Mouse (Mus musculus): ENCODE measurements around the gene Kdelr2. TPM values are rescaled to one million over a fixed set of nuclear protein-coding genes. Genes with fewer than 3 reads are reported as not detected.

Gene Kdelr2
- total RNA-seq, 4 experiments from 2014 or later, result 45.0 to 54.2 (median 49.3) TPM

DNA sequence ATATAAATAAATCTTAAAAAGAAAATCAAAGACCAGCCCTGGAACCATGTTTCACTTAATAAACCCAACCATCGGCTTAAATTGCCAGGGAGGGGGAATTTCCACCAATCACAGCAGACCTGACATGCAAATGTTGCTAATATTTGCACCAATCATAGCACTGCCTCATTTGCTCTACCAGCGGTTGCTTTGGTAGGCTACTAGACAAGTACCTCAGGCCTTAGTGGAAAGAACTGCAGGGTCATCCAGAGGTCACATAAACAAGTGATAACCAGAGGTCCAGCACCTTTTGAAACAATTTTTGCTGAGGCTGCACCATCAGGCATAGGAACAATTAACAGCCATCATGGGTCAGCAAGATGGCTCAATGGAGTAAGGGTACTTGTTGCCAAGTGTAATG lies 2.1 kb upstream of the Kdelr2 start:
- no peak for DNase-seq (ENCODE audit: low spot score)

DNA sequence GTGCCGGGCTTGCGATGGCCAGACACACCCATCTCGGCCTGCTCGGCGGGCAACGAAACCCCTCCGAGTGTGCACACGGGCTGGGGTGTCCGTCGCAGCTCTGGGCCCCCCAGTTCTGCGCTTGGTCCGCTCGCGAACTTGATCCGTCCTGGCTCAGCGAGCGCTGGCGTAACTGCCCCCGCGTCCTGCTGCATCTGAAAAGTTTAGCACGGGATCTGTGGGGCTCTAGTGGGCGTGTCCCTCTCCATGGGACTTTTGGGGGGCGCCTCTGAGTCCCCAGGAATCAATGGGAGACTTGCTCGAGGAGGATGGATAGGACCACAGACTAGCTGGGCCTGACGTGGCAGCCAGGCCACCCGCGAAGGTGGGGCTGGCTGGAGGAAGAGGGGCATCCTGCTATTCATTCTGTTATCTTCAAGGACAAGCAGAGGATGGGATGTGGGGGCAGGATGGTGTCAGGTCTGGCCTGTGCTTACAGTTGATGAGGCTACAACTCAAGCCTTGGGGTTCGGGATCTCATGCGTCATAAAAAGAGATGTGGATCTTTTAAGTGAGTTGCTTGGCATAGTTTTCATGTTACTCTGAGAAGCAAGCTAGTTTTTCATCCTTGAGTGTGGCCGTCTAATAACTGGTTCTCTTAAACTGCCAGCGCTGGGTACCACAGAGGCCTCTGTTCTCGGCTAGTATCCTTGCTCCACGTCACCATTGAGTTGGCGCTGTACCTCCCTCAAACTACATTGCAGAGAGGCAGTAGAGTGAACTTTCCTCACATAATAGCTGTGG lies 701 bp downstream of the Kdelr2 start:
- no peak for DNase-seq (ENCODE audit: low spot score)

DNA sequence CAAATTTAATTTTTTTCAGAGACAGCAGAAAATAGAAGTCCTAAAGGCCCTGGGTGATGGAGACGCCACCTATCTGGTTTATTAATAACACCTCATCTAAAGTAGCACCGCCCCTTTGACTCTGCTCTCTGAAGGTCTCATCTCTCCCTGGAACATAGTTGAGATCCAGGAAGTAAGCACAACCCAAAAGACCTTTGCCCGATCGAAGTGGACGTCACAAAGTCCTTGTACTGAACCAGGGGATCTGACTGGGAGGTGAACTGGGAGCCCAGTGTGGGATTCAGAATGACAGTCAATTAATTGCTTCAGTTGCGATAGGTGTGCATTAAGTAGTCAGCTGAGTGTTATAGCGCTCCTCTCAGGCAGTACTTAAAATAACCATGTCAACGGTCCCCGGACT lies 1.6 kb downstream of the Kdelr2 start:
- DNase-seq (ENCODE audit: low spot score), result no peak

DNA sequence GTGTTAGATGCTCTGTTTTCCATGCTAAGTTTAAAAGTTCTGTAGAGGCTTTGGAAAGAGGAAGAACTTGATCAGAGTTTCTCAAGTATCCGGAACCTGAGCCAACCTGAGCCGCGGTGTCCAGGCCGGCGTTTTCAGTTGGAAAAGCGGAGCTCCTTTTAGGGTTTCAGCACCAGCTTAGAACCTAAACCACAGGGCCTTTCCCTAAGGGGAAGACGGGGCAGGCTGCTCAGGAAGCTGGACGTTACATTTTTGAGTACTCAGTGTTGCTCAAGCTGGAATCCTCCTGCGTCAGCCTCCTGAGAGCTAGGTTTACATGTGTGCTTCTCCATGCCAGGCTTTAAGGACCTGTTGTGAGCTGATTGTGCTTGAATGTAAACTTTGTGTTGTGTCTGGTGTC lies 2.9 kb downstream of the Kdelr2 start:
- no peak for DNase-seq (ENCODE audit: low spot score)

DNA sequence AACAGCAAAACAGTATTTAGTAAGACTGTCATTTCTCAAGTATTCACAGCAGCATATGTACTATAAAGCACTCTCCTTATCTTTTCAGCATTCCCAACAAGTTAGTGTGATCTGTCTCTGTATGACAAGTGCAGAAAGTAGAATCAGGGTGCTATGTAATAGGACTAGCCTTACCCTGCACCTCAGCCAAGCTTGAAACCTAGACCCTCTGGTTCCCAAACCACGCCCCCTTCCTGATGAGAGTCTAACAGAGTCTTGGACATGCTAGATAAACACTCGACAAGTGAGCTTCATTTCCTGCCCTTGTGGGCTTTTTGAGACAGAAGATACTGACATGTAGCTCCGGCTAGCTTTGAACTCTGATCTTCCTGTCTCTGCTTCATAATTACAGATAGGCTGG lies 5.6 kb downstream of the Kdelr2 start:
- no peak for DNase-seq (ENCODE audit: low spot score)

DNA sequence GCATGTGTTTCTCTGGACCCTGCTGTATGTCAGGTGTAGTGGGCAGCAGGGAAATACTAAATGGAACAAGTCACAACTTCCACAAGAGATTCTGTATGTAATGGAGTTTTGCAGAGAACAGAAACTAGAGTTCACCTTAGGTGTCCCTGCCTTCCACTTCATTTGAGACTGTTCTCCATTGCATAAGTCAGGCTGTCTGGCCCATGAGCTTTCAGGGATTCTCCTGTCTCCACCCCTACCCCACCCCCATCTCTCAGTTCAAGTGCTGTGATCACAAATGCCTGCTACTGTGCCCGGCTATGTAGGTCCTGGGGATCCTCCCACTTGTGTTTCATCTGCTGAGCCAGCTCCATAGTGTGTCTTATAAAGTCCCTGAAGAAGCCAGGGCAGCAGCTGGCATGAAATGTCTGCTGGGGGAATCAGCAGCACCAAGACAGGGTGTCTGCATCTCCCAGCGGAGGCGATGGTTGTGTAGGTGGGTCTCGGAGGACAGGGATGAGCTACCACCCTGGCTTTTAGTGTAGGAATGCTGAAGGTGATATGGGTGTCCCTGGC lies 7.3 kb downstream of the Kdelr2 start:
- no peak for DNase-seq (ENCODE audit: low spot score)

DNA sequence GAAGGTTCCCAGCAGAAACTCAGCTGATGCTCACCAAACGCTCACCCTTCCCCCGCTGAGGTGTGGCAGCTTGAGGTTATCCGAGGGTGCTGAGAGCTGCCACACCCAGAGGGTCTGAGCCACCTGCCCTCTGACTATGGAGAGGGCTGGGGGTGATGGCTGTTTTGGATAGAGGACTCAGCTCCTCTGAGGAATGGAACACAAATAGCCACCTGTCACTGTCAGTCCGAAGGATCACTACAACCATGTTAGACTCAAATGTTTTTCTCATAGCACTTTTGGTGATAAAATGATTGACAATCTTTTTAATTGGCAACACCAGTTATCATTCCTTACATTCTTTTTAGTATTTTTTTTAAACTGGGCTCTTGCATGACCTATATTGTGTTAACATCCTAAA lies 17.8 kb downstream of the Kdelr2 start:
- DNase-seq (ENCODE audit: low spot score), result no peak

DNA sequence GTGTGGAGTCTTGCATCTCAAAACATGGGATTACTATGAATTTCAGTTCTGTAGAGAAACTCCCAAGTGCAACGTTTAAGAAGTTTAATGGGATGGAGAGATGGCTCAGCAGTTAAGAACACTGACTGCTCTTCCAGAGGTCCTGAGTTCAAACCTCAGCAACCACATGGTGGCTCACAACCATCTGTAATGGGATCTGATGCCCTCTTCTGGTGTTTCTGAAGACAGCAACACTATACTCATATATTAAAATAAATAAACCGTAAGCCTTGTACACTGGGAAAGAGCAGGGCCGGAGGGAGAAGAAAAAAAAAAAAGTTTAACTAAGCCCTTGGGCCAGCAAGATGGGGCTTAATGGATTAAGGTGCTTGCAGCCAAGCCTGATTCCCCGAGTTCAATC lies 19.4 kb downstream of the Kdelr2 start:
- no peak for DNase-seq (ENCODE audit: low spot score)

DNA sequence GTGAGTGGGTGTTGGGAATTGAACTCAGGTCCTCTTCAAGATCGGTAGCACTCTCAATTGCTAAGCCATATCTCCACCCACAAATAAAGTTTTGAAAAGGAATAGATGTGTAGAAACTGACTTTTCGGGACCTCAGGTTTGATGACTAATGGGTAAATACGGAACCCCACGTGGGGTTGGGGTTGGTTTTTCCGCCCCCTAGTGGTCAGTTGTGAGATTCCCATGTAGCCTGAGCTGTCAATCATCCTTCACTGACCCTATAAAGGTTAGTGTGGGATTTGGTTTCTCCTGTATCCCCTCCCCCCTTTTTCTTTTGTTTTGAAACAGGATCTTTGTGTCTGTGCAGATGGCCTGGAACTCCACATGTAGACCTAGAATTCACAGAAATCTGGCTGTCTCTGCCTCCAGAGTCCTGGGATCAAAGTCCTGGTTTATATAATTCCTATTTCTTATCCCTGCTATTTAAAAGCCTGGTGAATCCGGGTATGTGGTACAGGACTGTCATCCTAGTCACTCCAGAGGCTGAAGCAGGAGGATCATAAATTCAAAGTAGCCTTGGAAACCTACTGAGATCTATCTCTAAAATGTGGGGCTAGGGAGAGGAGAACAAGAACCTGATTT lies 20.4 kb downstream of the Kdelr2 start:
- DNase-seq (ENCODE audit: low spot score), result peak; percentile 45

DNA sequence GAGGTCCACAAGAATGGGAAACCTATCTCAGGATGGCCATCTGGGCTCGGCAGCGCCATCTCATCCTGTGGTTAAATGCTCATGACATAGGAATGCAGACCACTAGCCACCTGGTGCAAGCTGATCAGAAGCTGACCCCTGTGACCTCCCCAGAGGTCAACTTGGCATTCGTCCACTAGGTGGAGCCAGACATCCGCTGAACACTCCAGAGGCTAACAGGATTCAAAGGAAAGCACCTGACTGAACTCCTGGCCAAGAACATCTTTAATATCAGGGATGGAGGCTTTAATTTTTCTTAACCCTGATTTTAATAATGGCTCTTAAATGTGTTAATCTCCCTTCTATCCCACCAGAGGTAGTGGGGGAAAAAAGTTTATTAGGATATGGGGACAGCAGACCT lies 30.8 kb downstream of the Kdelr2 start:
- peak; percentile 65 for DNase-seq (ENCODE audit: low spot score)

DNA sequence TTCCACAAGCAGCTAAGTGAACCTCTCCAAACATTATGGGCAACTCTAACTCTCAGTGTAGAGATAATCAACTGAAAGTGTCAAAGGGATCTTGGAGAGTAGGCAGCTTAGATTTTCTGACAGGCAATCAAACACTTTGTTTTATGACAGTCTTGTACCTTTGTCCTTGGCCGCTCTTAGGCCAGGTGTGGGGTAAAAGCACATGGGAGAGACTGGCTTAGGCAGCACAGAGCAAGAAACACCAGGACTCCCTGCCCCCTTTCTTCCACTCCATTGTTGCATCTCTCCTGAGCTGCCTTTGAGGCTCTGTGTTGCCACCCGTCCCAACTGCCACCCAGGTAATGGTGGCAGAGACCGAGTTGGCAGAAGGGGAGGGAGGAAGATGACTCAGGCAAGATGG lies 37.7 kb downstream of the Kdelr2 start:
- no peak for DNase-seq (ENCODE audit: low spot score)

DNA sequence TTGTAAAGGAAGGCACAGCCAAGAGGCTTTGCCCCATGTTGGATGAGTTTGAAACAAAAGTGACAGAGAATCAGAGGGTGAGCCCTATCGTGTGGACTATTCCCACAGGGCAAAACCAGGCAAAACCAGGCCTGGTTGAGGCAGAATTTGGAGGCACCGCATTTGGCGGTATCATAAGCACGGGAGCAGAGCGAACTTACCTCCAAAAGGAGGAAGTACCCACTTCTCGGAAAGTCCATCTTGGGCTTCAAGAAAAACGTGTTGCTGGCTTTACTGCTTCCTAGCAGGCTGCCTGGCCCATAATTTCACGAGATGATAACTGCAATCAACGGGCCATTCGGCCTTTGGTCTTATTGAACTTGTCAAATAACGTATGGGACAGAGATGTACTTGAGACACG lies 38.1 kb downstream of the Kdelr2 start:
- no peak for DNase-seq (ENCODE audit: low spot score)

DNA sequence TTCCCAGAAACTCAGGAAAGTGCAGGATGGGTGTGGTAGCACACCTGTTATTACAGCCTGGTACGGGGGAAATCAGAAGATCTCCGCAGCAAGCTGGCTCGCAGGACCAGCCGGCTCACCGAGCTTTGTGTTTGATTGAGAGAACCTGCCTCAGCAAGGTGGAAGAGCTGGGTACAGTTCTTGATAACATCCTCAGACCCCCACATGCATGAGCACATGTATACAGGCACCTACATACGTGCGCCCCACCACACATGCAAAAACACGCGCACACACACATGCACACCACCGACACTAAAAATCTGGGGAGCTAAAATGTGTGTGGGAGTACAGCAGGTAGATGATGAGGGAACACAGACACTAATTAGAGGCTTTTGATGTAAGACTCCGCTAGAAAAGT lies 60.0 kb downstream of the Kdelr2 start:
- no peak for DNase-seq (ENCODE audit: low spot score)

DNA sequence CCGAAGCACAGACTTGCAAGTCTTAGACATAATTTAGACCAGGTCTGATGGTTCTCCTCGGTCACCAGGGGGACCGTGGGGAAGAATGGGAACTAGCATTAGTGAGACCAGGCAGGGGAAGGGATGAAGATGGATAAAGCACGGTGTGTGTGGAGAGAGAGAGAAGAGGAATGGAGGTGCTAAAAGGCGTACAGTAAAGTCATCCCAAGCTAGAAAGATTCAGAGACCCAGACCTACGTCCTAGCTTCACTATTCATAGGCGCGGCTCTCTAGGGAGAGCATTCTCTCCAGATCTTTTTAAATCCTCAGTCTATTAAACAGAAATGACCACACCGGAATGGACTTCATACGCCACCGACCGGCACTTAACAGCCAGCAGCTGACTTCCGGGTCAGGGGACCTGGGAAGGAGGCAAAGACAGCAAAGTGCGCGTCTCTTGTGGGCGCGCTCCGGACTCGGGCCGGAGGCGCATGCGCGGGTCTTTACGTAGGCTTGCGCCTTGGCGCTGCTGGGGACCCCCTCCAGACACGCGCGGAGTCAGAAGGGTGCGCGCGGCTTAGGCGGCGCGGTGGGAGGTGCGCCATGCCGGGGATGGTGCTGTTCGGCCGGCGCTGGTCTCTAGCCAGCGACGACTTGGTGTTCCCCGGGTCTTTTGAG lies 60.6 kb downstream of the Kdelr2 start, which contains the start of gene Daglb:
TSS of gene Daglb (plus strand) at position 485 of the 657 bp plus-strand sequence.
- peak; percentile 88 for DNase-seq (ENCODE audit: low spot score)

DNA sequence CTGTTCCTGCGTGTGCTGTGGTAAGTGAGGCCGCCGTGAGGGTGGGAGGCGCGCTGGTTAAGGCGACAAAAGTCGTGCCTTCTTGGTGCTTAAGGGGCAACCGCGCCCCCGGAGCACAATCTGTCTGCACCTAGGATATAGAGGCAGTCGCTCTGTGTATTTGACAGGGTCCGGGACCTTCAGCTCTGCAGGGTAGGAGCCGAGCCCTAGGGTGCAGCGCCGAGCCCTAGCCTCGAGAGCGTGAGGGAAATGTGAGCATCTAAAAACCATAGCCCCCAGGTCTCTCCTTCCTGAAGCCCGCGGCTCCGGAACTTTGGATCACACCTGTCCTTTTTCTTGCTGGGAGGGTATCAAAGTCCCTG lies 61.1 kb downstream of the Kdelr2 start:
- DNase-seq (ENCODE audit: low spot score), result no peak

DNA sequence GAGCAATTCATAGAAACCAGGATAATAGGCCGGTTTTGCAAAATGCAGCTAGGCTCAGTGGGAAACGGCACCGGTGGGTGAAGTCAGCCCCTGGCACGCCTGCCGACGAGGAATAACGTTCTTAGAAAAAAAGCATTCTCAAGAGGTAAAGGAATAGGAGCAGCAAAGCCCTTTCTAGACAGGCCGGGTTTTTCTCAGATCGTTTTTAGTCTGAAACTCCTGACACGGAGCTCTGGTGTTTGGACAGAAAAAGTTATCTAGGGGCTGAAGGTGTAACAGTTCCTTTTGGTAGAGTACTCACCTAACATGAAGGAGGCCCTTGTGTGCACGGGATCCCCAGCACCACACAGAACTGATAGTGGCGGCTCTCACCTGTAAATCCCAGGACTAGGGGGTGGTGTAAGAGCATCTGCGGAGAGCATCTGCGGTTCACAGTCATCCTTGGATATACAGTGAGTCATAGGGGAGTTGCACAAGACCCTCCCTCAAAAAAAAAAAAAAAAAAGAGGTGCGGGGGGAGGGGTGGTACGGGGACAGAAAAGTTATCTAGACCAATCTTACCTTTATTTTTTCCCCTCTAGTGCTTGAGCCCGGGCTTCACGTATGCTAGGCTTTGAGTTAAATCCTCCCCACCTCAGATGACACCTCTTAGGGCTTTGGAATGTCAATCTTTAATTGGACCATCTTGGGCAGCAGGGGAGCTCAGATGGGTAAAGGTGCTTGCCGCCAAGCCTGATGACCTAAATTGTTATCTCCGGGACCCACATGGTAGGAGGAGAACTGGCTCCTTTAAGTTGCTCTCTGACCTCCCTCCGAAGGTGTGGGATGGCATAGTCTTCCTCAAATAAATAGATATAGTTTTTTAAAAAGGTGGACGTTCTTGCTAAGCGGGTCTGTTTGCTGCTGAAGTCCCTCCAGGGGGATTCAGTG lies 61.8 kb downstream of the Kdelr2 start:
- DNase-seq (ENCODE audit: low spot score), result no peak

DNA sequence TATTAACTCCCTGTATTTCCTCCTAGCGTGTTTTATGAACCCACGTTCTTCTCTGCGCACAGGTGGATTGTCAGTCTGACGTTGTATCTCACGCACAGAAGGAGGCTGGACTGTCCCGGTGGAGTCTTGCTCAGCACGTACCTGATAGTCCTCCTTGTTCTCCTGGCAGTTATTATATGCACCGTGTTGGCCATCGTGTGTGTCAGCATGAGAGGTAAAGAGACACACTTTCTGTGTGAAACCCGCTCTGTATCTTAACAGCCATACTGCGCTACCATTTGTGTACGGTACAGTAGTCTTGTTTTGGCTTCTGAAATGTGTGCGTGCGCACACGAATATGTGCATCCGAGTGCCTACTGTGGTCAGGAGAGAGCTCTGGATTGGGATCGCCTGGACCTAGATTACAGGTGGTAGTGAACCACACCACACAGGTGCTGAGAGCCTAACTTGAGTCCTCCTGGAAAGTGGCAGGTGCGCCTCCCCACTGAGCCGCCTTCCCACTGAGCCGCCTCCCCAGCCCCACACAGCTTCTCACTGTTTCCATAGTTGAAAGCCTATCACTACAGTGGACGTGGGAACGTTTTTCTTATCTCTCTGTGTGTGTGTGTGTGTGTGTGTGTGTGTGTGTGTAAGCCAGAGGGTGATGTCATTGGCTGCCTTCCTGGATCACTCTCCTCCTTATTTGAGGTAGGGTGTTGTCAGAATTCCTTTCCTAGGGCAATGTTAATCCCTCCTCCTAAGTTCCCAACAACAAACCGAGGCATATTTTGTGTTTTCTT lies 63.4 kb downstream of the Kdelr2 start:
- no peak for DNase-seq (ENCODE audit: low spot score)

DNA sequence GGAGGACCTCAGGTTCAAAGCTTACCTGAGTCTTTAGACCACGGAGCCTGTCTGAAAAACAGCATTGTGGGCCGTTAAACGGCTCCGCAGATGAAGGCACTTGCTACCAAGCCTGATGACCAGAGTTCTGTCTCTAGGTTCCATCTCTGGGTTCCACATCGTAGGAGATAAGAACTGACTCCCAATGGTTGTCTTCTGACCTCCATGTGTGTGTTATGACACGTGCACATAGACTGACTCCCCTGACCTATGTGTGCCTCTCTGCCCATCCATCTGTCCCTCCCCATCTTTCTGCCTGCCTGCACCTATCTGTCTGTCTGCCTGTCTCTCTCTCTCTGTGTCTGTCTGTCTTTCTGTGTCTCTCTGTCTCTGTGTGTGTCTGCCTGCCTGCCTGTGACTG lies 64.3 kb downstream of the Kdelr2 start:
- no peak for DNase-seq (ENCODE audit: low spot score)

DNA sequence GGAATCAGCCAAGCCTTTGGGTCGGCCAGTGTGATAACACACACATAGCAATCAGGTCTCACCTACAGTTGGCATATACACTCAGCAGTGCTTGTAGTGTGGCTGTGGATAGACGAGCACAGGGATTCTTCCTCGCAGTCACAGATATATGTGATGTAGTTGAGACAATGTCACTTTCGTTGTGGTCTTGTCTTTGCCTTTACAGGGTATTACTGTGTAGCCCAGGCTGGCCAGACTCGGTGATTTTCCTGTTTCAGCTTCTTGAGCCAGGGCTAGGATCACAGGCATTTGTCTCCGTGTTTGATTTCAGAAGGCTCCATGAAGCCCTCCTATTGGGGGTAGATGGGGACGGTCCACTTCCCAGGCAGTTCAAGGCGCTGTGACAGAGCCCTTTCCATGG lies 66.0 kb downstream of the Kdelr2 start:
- no peak for DNase-seq (ENCODE audit: low spot score)

DNA sequence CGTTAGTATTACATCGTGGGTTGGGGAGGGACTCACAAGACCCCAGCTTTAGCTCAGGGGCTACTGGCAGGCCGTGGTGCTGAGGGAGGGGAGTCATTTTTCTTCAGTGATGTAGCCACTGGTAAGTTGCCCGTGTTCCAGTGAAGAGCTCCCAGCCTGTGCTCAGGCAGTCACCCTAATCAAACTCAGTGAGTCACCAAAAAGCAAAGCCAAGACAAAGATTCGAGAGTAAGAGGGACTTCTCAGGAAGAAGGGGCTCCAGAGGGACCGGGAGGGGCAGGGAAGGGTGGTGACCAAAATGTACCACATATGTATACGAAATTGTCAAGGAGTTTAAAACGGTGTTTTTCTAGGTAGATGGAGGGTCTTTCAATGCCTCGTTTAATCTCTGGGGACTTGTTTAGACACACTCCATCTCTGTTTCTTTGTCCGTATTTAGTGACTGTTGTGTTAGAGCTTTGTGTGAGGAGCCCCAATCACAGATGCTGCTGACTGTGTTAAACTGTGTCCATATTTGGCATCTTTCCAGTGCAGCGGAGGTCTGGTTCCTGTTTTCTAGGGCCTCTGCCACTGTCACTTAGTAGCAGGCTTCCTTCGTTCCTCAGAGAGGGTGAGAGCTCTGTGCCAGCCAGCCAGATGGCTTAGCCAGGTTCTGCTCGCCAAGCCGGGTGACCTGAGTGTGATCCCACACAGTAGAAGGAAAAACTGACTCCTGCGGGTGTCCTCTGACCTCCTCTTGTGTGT lies 67.0 kb downstream of the Kdelr2 start:
- DNase-seq (ENCODE audit: low spot score), result peak; percentile 75
